Mouse (Mus musculus): ENCODE data around the gene A730015C16Rik.

The A730015C16Rik gene

DNA sequence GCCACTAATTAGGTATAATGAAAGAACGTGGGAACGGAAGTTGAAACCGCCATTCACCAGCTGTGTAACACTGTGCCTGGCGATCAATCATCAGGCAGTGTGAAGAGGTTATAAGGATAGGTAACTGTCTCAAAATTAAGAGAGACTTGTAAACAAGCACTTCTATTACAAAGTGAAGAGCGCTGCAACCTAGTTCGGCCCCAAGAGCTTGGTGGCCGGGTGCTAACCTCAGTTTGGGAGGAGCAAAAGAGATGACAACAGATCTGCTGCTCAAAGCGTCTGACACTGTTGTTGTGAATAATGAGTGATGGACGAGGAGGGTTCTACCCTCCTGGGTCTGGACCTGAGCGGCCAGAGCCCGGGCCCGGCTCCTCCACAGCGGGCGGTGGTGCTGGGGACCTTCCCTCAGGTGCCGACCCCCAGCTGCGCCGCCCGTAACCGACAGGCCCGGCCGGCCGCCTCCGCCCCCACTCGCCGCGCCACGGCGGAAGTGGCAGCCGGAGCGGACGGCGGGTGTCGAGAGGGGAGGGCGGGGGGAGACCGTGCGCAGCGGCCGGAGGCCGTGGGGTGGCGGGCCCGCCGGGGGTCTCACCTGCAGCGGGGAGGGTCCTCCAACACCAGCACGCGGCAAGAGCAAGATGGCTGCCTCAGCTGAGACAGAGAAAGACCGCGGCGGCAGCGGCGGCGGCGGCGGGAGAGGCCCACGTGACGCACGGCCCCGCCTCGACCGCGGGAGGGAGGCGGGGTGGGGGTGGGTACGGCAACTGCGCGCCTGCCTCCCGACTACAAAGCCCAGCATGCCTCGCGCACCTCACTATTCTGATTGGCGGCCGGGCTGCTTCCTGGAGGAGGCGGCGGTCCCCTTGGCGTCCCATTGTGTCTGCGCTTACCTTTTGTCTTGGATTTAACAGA is 15.2 kb downstream of the A730015C16Rik start, which contains the start of gene Btf3l4:
Btf3l4 (minus strand) TSS at position 699 of the 912 bp plus-strand sequence.
- in situ Hi-C loops (cut with MboI), result loop anchor here (25.0 kb wide), 1 partner anchor 829 kb away; the partner anchor contains the start of gene Cdkn2c

DNA sequence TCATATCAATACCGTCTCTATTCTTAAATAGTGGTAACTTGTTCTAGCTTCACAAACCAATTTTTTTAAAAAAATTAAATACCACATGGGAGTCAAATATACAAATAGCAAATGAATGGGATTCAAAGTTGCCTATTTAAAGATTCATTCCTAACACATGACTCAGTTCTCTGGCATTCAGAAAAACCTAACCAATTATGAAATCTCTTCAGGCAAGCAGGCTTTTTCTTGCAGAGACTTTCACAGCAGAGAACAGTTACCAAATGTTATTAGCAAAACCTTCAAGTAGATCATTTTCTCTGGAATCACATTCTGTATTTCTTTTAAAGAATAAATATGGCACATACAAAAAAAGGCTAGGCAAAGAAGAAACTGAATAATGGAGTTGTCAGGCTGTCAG is 17.7 kb downstream of the A730015C16Rik start:
- in situ Hi-C loops (cut with MboI), result loop anchor here (25.0 kb wide), 1 partner anchor 832 kb away; the partner anchor contains the start of gene Cdkn2c

DNA sequence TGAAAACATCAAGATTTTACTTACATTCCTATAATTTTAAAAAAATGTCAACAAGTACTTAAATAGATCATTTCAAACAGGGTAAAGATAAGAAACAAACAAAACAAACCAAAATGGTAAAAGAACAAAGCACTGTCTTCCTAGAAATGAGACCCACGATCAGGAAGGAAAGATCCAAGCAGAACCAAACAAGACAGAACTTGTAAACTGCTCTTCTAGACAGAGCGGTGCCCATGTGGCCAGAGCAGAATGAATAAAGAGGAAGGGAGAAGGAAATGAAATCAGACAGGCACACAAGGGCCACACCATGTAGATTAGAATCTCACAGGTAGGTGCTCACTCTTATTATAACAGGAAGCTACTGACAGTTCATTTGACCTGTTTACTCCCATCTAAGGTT is 21.8 kb downstream of the A730015C16Rik start:
- in situ Hi-C loops (cut with MboI), result loop anchor here (25.0 kb wide), 1 partner anchor 836 kb away; the partner anchor contains the start of gene Cdkn2c

DNA sequence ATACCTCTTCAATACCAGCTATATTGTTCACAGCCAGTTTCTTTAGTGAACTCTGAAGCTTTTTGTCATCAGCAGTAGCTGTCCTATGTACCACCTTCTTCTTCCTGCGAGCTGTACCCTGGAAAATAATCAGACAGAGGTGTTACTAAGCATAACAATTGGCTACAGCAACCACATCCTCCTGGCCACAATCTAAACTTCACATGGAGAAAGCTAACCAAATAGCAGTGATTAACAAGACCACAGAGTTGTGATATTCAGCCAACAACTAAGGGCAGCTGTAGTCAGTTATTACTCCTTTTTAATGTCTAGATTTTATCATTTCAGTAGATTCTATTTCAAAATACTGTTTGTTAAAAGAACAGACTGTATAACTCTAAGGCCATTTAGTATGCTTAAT is 22.3 kb downstream of the A730015C16Rik start:
- in situ Hi-C loops (cut with MboI), result loop anchor here (25.0 kb wide), 1 partner anchor 836 kb away; the partner anchor contains the start of gene Cdkn2c

DNA sequence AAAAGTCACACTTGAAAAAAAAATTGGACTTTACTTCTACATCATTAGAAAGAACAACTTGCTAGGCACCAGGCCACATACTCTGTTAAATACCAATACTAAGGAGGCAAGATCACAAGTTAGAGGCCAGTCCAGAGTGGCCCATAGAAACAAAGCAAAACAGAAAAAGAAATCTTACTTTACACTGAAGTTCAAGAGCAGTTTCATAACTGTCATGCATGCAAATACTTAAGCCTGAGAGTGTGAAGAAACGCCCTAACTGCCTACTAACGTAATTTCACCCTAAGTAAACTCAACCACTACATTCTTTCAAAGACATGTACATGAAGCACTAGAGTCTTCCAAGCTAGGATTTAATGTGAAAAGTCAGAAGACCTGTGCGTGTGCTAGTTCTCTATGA is 22.7 kb downstream of the A730015C16Rik start:
- in situ Hi-C loops (cut with MboI), result loop anchor here (25.0 kb wide), 1 partner anchor 837 kb away; the partner anchor contains the start of gene Cdkn2c

DNA sequence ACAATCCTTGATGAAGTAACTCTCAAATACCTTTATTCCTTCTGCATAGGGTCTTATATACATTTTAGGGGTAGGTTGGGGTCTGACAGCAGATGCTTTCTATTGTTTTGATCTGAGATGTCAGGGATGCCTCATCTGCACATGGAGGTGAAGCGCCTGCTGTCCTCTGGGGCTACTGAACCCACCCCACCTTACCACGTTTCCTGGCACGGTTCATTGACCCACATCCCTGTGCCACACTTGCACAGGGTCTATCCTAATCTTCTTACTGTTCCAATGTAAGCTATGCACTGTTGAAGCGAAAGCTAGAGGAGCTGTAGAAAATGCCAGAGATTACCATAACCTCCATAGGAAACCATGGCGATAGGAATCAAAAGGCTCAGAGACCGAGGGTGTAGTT is 36.9 kb downstream of the A730015C16Rik start:
- in situ Hi-C loops (cut with MboI), result no loop called here

DNA sequence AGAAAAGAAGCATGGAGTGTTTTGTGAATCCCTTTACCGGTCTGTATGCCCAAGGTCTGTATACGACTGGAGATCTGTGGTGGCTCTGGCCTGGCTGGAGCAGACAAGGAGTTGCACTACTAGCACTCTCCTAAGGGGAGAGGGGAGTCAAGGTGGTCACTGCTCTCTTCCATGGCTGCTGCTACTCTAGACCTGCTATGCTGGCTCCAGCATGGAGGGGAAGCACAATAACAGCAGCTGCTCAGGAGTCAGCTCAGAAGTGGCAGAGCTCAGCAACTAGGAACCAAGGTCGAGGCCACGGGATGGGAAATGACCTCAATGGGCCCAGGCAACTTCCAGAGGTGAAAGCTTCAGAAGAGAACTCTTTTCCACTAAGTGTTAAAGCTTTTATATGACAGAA is 37.3 kb downstream of the A730015C16Rik start:
- in situ Hi-C loops (cut with MboI), result no loop called here

DNA sequence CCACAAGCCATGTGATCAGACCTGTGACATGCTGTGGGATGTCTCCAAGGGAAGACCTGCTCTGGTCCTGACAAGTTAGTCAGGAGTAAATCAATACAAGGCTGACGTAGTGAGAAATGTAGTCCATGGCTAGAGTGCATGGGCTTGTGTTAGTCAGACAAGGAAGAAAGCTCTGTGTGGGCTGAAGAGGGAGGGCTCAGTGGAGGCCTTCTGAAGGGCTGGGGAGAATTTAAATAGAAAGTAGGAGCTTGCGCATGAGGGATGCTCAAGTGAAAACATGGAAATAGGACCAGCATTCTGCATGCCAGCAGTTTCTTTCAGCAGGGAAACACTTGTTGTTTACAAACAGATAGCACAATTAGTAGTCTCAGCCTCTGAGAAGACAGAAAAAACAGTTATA is 44.9 kb downstream of the A730015C16Rik start:
- in situ Hi-C loops (cut with MboI), result no loop called here

DNA sequence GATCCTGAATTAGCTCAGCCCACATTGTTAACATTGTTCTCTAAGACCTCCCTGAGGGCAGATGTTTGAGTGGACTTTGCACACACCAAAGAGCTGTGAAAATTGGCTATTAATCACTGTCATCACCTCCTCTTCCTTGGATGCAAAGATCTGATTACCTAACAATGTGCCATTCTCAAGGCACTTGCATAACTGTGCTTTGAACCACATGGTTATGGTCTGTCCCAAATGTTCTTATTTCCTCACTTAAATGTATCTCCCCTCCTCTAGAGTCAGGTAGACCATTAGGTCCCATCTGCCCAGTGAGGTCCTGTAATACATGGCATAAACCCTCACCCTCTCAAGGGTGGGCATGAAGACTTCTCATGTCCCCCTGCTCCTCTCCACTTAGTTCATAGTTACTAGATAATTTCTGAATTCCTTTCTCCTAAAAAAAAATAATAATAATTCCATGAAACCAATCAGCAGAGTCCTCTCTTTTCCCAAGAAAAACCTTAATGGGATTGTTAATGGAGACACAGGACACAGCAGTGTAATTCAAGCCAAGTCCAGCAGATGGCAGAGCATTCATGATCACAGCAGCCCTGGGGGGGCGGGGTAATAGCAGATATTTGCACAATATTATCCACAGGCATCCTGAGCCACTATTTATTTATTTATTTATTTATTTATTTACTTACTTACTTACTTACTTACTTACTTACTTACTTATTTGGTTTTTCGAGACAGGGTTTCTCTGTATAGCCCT is 50.2 kb downstream of the A730015C16Rik start:
- in situ Hi-C loops (cut with MboI), result no loop called here
